ENCODE assay signal across 8 mouse cellular contexts in the genomic region with DNA sequence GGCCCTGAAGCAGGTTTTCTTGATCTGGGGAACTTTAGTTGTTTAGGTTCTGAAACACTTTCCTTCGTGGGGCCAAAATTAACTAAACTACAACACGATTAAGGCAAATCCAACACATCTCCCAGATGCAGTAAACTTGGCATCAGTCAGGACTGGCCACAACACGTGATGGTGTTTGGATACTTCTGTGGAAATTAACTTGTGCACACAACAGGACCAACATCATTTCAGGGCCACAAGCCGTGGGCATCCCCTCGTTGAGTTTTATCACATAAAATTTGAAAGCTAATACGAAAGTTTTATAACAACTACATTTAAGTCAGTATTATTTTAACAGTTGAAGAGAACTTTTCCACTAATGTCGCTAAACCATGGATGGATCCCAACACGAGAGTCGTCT. TPM values are rescaled to one million over a fixed set of nuclear protein-coding genes. Genes with fewer than 3 reads are reported as not detected.
DNase-seq lines count a peak whose midpoint lies in the region; ATAC-seq and TF ChIP-seq lines count a peak whose summit lies in the region.

No protein-coding gene starts in this region.

- WGBS in heart, postnatal 0 days = 30% methylated on average over 9 of the region's 9 CpGs
- WGBS in hindbrain, embryonic 10.5 days = 55% methylated on average over 9 of the region's 9 CpGs
- WGBS in midbrain, embryonic 12.5 days = 45% methylated on average over 9 of the region's 9 CpGs

- no peak for TF ChIP-seq CTCF in heart, postnatal 0 days (IDR thresholded peaks at IDR 0.05; ENCODE audit: low read depth)
- TF ChIP-seq CTCF in MEL (IDR thresholded peaks at IDR 0.05 in 2 of 3, conservative IDR thresholded peaks at IDR 0.05 in 1 of 3; ENCODE audit: control insufficient read depth in 1 of 3, insufficient read depth in 1 of 3, low read depth in 2 of 3, low read length in 3 of 3, poor library complexity in 1 of 3, severe bottlenecking in 1 of 3) = no peak

- TF ChIP-seq EP300 in heart, postnatal 0 days (IDR thresholded peaks at IDR 0.05; ENCODE audit: low read depth) = no peak
- no peak for TF ChIP-seq EP300 in MEL (IDR thresholded peaks at IDR 0.05; ENCODE audit: low read depth in 1 of 2, low read length in 2 of 2)

- H3K4me2 ChIP-seq in heart, postnatal 0 days (ENCODE audit: low read depth, low read length) = peak overlapping the region; percentile 85
- peak overlapping the region; percentile 74 for H3K4me2 ChIP-seq in midbrain, embryonic 12.5 days (replicated peaks)

- peak overlapping the region; percentile 81 for H3K4me3 ChIP-seq in heart, postnatal 0 days (ENCODE audit: low read depth, low read length)
- H3K4me3 ChIP-seq in MEL (ENCODE audit: control insufficient read depth in 1 of 2, insufficient read depth in 1 of 2, low read depth in 2 of 2, low read length in 2 of 2) = peak overlapping the region; percentile 76 to 79
- peak overlapping the region; percentile 69 for H3K4me3 ChIP-seq in hindbrain, embryonic 10.5 days
- peak overlapping the region; percentile 67 for H3K4me3 ChIP-seq in midbrain, embryonic 12.5 days

- no peak for DNase-seq in heart, postnatal 0 days (ENCODE audit: low spot score)
- DNase-seq in heart, adult 9 months (ENCODE audit: low spot score in 2 of 2) = no peak
- DNase-seq in MEL (ENCODE audit: low read depth, low spot score) = peak; percentile 39
- DNase-seq in hindbrain, embryonic 10.5 days (ENCODE audit: low spot score) = no peak
- no peak for DNase-seq in adrenal gland, adult 8-10 months
- no peak for DNase-seq in Muller cell, postnatal 12 days (ENCODE audit: inconsistent ontology term)
- no peak for DNase-seq in cerebellum, postnatal 36 days

- TF ChIP-seq POLR2A in MEL (IDR thresholded peaks at IDR 0.05; ENCODE audit: control insufficient read depth in 1 of 2, insufficient read depth in 1 of 2, low read depth in 1 of 2, low read length in 2 of 2, poor library complexity in 1 of 2) = no peak

- H3K9me3 ChIP-seq in heart, postnatal 0 days (replicated peaks; ENCODE audit: control insufficient read depth, low read length) = no peaks in the 10 kb centered on the region
- no peaks in the 10 kb centered on the region for H3K9me3 ChIP-seq in MEL (replicated peaks; ENCODE audit: insufficient read depth, low read length)
- no peaks in the 10 kb centered on the region for H3K9me3 ChIP-seq in hindbrain, embryonic 10.5 days
- H3K9me3 ChIP-seq in midbrain, embryonic 12.5 days = no peaks in the 10 kb centered on the region

- peaks cover 21% of the 10 kb centered on the region for H3K4me1 ChIP-seq in heart, postnatal 0 days (ENCODE audit: control insufficient read depth, insufficient read depth)
- peaks cover 3 to 11% of the 10 kb centered on the region in 2 experiments for H3K4me1 ChIP-seq in MEL (ENCODE audit: control insufficient read depth in 1 of 2, insufficient read depth in 2 of 2, low read length in 2 of 2)
- peaks cover 28% of the 10 kb centered on the region for H3K4me1 ChIP-seq in hindbrain, embryonic 10.5 days (replicated peaks)
- H3K4me1 ChIP-seq in midbrain, embryonic 12.5 days = peaks cover 44% of the 10 kb centered on the region

- peak overlapping the region; percentile 95 for H3K9ac ChIP-seq in heart, postnatal 0 days (replicated peaks; ENCODE audit: low read depth, low read length)
- H3K9ac ChIP-seq in MEL (ENCODE audit: control insufficient read depth, low read depth, low read length, poor library complexity, severe bottlenecking) = peak overlapping the region; percentile 94
- peak overlapping the region; percentile 80 for H3K9ac ChIP-seq in midbrain, embryonic 12.5 days (replicated peaks)

- no peak for ATAC-seq in heart, postnatal 0 days (ENCODE audit: insufficient read depth, low read depth)
- ATAC-seq in midbrain, embryonic 12.5 days (ENCODE audit: low FRiP score, low read depth) = no peak

- no peaks in the 10 kb centered on the region; the same call in 1 of the 2 replicates for H3K36me3 ChIP-seq in heart, postnatal 0 days (replicated peaks; ENCODE audit: control insufficient read depth, insufficient read depth, low read length)
- H3K36me3 ChIP-seq in MEL (ENCODE audit: control insufficient read depth in 1 of 2, insufficient read depth in 2 of 2, low read length in 2 of 2) = peaks cover 17 to 28% of the 10 kb centered on the region in 2 experiments
- peaks cover 31% of the 10 kb centered on the region for H3K36me3 ChIP-seq in hindbrain, embryonic 10.5 days
- peaks cover 3% of the 10 kb centered on the region; the same call in 1 of the 2 replicates for H3K36me3 ChIP-seq in midbrain, embryonic 12.5 days

- H3K79me2 ChIP-seq in MEL (ENCODE audit: control insufficient read depth, insufficient read depth, low read length, poor library complexity) = peaks cover 52% of the 10 kb centered on the region

- TF ChIP-seq RAD21 in MEL (IDR thresholded peaks at IDR 0.05; ENCODE audit: low read depth, low read length) = no peak

- no peaks in the 10 kb centered on the region for H3K27me3 ChIP-seq in heart, postnatal 0 days (ENCODE audit: control insufficient read depth, insufficient read depth, low read length)
- no peaks in the 10 kb centered on the region for H3K27me3 ChIP-seq in MEL (ENCODE audit: control insufficient read depth in 1 of 2, insufficient read depth in 2 of 2, low read length in 2 of 2)
- H3K27me3 ChIP-seq in hindbrain, embryonic 10.5 days (ENCODE audit: insufficient read depth, poor library complexity, severe bottlenecking) = no peaks in the 10 kb centered on the region
- H3K27me3 ChIP-seq in midbrain, embryonic 12.5 days = no peaks in the 10 kb centered on the region

- H3K27ac ChIP-seq in heart, postnatal 0 days (ENCODE audit: low read depth) = peak overlapping the region; percentile 96; the same call in 1 of the 2 replicates
- peak overlapping the region; percentile 79 for H3K27ac ChIP-seq in MEL (ENCODE audit: control insufficient read depth, low read depth, low read length)
- peak overlapping the region; percentile 100 for H3K27ac ChIP-seq in hindbrain, embryonic 10.5 days
- H3K27ac ChIP-seq in midbrain, embryonic 12.5 days (replicated peaks) = peak overlapping the region; percentile 98; the same call in 1 of the 2 replicates

TF ChIP-seq in MEL, 35 proteins besides CTCF, POLR2A, EP300 and RAD21:
- TF ChIP-seq ELF1 (IDR thresholded peaks at IDR 0.05; ENCODE audit: low read depth, low read length) (no peak), SIN3A (IDR thresholded peaks at IDR 0.05; ENCODE audit: low read length) (no peak), ZNF384 (IDR thresholded peaks at IDR 0.05; ENCODE audit: low read depth, low read length) (no peak), TCF12 (IDR thresholded peaks at IDR 0.05; ENCODE audit: low read depth, low read length) (no peak), ETS1 (IDR thresholded peaks at IDR 0.05; ENCODE audit: low read depth, low read length) (no peak), MAX (IDR thresholded peaks at IDR 0.05; ENCODE audit: low read length) (no peak), MYC (IDR thresholded peaks at IDR 0.05; ENCODE audit: low read depth, low read length) (no peak), SMC3 (IDR thresholded peaks at IDR 0.05; ENCODE audit: low read depth, low read length) (no peak), POLR2AphosphoS2 (IDR thresholded peaks at IDR 0.05; ENCODE audit: low read length) (no peak), ZC3H11A (IDR thresholded peaks at IDR 0.05; ENCODE audit: low read depth, low read length) (no peak), E2F4 (IDR thresholded peaks at IDR 0.05; ENCODE audit: borderline replicate concordance, low read depth, low read length) (no peak), MAZ (IDR thresholded peaks at IDR 0.05; ENCODE audit: low read depth, low read length) (no peak), USF2 (IDR thresholded peaks at IDR 0.05; ENCODE audit: borderline replicate concordance in 1 of 2, insufficient read depth in 1 of 2, low read depth in 1 of 2, low read length in 2 of 2) (no peak), CHD2 (IDR thresholded peaks at IDR 0.05; ENCODE audit: low read length) (no peak), GATA1 (IDR thresholded peaks at IDR 0.05; ENCODE audit: low read depth, low read length) (no peak), UBTF (IDR thresholded peaks at IDR 0.05; ENCODE audit: borderline replicate concordance, insufficient read depth, low read depth, low read length) (no peak)

RNA-seq across cellular contexts. Expression of gene Zfp644, which starts 1.9 kb away (rescaled TPM):
- 78.1 and 91.2 TPM in 2 replicates for total RNA-seq in heart, postnatal 0 days (2014; rRNA removed; ENCODE audit: low replicate concordance)
- 41.6 and 45.7 TPM in 2 replicates for polyA plus RNA-seq in heart, postnatal 0 days (2015; fragmentation: Nextera tagmentation; extraction: Ambion mirVana)
- total RNA-seq in MEL (2012; rRNA removed) = 32.5 and 34.4 TPM in 2 replicates
- polyA plus RNA-seq in MEL (2012; ENCODE audit: insufficient read depth in 1 of 2, insufficient read length in 2 of 2, low read depth in 1 of 2, low replicate concordance in 2 of 2, missing spikeins in 1 of 2) = 10 to 100 TPM; 23.4 to 72.3 TPM
- polyA plus RNA-seq in hindbrain, embryonic 10.5 days (2016; fragmentation: Nextera tagmentation; extraction: Ambion mirVana) = 55.1 and 59.0 TPM in 2 replicates
- polyA plus RNA-seq in midbrain, embryonic 12.5 days (2016; fragmentation: Nextera tagmentation; extraction: Ambion mirVana) = 82.0 and 85.8 TPM in 2 replicates
- 10 to 100 TPM; 53.2 to 94.2 (median 70.1) TPM for total RNA-seq in adrenal gland, adult 8-10 months (2022)
